Mouse (Mus musculus): ENCODE data around the gene Il1r1.

Gene Il1r1

DNA sequence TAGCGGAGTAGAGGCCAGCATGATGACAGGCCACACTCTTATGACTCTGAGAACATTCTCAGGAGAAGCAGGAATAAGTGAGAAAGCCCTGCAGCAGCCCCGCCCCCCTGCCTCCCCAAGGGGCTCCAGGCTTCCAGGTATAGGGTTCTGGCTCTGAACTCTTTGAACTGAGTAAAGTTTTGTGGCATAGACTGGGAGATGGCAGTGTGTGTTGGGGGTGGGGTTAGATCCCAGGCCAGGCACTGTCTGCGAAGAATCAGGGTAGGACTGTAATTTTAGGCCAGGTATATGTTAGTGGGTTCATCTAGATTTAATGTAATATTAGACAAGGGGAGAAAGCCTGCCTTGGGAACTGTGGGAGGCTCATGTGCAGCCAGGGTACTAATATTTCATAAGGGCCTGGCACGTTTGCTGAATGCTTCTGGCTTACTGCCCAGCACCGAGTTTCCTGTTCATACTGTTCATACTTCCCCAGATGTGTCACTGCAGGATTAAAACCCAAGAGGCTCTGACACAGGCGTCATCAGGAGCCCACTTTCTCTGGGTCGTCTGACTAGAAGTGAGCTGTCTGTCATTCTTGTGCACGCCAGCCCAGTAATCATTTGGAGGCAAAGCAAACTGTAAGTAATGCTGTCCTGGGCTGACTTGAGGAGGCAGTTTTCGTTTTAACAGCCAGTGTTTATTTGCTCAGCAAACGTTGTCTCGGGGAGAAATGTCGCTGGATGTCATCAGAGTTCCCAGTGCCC, at the start of gene Il1r1:
TSS of gene Il1r1 (plus strand) at position 542 of the 746 bp plus-strand sequence.
- peak; percentile 48 for DNase-seq (ENCODE audit: low spot score)

DNA sequence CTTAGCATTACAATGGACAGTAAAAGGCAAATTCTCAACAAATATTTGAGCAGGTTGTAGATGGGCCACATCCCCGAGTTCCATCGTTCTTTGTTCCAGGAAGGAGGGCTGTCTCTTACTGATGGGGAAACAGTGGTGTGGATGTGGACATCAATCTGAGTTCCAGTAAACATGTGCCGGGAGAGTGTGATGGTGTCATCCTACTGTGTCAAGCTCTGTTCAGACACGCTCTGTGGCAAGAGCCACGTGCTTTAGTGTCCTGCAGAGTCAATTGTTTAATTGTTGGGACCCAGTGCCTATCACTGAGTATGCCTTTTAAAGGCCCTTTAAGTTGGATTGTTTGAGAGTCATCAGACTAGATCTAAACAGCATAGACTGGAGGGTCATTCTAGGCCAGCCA, 49.8 kb upstream of the Il1r1 start:
- no peak for DNase-seq (ENCODE audit: low spot score)

DNA sequence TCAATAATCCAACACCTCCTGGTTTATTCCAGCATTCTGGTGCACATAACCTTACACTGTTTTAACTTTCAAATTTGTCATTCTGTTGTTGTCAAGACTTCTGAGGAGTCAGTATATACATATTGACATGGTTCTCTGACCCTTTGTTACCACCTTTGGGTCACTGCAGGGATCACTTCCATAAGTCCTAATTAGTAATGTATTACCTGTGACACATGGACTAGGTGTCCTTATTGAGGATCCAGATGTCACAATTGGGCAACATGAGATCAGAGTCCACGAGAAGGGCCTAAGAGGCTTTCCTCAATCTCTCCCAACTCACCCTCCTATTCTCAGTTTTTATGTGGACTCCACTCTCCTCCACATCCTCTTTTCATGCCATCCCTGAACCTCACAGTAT, 49.1 kb upstream of the Il1r1 start:
- DNase-seq (ENCODE audit: low spot score), result no peak

DNA sequence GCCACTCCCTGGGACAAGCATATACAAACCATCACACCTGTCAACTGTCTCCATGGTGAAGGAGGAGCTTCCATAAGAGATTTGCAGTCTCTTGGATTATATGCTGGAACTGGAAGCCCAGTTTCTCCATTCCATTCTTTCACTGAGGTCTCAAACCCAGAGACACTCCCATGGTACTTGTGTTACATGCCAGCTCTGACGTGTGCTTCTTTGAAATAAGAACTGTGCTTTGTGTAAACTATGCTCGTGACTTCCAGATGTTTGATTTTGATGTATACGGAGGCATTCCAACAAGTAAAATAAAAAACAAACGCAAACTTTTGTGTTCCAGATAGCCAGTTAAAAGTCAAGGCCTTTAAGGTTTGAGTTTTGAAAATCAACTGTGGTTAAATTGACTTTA, 45.8 kb upstream of the Il1r1 start:
- DNase-seq (ENCODE audit: low spot score), result no peak

DNA sequence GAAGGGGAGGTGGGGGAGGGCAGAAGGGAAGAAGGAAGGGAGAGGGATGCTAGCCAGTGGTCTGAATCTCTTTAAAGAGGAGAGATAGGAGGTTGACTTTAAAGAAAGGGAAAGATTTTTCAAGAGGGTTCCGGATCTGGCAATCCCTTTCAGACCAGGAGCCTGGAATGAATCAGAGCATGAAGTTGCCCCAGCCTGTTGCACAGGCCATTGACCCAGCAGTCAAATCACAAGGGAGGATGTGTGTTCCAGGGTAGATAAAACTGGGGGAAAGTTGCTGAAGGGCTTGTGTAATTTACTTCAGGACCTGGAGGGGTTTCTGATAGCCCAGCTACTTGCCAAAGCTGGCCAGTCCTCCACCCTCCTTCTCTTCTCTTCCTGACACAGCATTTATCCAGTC, 45.4 kb upstream of the Il1r1 start:
- DNase-seq (ENCODE audit: low spot score), result peak; percentile 25

DNA sequence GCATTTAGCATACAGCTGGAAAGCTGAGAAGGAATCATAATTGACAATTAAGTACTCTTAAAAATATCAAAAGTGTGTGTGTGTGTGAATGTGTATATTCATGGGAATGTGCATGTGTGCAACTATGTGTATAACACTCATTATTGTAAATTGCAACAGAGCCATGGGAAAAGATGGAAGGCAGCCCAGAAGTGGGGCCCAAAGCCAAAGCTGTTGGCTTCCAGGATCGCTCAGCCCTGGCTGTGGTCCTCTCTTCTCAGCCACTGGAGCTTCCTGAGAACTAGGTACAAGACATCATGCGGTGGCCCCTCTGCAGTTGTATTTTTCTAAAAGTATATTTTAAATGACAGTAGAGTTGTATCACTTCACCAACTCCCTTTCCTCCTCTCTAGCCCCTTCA, 44.0 kb upstream of the Il1r1 start:
- DNase-seq (ENCODE audit: low spot score), result no peak

DNA sequence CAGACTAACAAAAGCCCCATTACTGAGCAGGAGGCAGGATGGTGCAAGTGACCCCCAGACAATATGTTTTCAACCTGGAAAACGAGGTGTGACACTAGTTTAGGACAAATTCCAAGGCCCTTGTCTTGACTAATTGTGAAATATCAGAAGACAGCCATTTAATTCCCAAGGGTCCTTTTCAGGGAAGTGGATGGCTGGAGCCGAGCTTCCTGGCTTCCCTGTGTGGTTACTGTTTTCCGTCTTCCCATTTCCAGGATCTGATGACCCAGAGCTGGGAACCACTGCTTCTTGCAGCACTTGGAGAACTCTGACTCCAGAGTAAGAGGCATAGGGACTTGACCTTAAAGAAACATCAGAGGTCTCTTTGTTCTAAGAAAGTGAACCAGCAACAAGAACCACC, 43.2 kb upstream of the Il1r1 start:
- DNase-seq (ENCODE audit: low spot score), result no peak

DNA sequence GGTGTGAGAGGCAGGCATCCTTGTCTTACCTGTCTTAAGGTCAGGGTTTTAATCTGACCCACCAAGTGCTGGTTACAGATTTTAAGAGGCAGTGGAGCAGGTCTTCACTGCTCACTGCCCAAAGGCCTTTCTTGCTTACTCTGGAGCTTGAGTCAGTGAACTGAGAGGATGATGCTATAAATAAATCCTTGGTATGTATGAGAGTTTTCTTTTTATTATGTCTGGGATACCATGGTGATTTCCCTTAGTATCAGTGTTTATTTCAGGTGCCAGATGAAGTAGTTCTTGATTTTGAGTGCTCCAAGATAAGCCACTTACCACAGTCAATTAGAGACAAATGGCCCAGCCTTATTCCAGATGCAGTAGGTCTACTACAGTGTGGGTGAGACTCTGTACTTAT, 41.5 kb upstream of the Il1r1 start:
- no peak for DNase-seq (ENCODE audit: low spot score)

DNA sequence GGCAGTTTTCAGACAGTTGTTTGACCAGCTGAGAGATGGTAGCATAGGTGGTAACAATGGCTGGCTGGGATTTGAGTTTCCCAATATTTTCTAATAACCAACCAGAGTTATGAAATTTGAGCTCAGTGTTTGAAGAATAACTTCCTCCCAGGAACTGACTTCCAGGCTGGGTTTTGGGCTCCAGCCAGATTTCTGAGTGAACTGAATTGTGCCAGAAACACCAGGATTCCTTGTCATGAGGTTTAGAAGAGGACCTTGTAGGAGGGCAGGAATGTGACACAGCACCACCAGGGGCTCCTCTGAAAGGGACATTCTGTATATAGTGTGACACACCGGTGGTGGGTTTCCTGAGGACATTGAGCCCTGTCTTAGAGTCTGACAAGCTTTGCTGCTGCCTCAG, 36.9 kb upstream of the Il1r1 start:
- DNase-seq (ENCODE audit: low spot score), result no peak

DNA sequence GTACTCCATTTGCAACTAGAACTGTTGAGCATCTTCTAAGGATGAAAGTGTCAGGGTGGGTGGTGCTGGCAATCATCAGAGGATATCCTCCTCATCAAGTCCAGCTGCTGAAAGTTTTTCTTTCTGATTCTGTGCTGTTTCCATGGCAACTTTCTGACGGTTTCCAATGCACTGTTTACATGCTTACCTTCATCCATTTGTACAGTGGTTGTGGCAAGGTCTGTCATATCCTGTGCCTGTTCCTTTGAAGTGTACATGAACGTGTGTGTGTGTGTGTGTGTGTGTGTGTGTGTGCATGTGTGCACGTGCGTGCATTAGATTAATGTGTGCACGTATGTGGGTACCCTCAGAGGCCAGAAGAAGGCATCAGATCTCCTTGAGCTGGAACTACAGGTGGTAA, 34.9 kb upstream of the Il1r1 start:
- no peak for DNase-seq (ENCODE audit: low spot score)

DNA sequence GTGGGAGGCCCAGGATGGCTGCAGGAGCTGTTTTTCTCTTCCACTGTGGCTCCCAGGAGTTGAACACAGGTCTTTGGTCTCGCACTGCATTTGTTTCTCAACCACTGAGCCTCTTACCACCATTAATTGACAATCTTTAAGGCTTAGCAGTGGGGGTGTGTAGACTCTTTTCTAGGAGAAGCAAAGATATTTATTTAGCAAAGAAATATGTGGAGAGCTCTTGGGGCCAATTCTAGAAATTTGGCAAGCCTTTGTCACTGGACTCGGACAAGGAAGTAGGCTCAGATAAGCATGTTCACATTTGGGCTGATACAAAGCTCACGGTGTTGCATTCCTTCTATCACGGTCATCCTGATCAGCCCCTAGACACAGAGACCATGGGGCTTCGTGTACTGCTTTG, 34.0 kb upstream of the Il1r1 start:
- no peak for DNase-seq (ENCODE audit: low spot score)

DNA sequence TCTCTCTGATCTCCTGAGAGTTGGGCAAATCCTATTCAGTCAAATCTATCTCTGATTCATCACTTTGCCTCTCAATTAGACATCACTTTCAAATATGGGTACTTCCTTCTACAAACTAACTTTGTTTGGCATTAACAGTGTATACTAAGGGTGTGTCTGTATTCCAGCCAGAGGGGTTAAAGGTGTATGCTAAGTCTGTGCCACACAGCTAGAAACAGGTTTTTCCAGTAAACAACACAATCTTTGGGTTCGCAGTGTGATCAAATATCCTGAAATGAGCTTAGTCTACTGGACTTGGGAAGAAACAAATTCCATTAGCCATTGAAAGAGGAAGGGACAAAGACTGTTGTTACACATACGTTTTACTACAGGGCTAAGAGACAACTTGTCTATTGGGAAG, 30.6 kb upstream of the Il1r1 start:
- DNase-seq (ENCODE audit: low spot score), result no peak

DNA sequence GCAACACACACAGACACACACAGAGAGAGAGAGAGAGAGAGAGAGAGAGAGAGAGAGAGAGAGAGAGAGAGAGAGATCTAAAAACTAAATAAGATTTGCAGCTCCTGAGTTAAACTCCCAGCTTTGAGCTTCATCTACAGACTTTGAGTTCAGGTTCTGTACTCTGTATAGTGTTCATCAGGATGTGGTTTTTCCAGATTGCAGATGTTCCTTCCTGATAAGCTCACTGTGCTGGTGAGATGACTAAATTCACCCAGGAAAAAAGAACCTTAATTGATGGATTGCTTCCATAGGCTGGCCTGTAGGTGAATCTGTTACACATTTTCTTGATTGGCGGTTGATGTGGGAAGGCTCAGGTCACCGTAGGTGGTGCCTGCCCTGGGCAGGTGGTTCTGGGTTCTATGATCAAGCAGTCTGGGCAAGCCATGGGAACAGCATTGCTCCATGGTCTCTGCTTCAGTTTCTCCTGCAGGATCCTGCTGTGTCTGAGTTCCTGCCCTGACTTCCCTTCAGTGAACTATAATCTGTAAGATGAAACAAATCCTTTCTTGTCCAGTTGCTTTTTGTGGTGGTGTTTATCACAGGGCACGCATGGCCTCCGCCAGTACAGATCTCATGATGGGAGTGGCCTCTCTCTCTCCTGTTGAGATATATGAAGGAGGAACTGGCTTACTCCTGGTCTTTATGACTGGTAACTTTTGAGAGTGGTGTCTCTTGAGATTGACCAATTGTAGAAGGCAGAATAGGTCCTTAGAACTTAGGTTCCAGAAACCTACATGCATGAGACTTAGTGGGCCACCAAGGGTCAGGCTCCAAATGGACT, 11.3 kb upstream of the Il1r1 start:
- no peak for DNase-seq (ENCODE audit: low spot score)

DNA sequence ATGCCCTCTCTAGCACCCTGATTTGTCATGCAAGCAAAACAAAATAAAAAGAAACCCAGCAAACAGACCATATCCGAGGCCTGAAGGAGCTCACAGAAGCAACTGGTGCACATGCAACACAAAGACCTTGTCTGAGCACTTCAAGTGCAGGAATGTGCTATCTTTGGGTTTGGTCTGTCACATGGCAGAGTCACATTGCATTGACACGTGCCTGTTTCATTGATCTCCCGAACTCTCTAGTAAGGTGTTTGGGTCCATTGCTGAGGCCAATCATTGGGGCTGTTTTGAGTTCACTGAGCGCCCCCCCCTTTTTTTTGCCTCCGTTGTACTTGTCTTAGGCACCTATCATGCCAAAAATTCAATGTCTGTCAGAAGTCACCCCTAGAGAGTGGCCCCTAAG, 7.4 kb upstream of the Il1r1 start:
- no peak for DNase-seq (ENCODE audit: low spot score)

DNA sequence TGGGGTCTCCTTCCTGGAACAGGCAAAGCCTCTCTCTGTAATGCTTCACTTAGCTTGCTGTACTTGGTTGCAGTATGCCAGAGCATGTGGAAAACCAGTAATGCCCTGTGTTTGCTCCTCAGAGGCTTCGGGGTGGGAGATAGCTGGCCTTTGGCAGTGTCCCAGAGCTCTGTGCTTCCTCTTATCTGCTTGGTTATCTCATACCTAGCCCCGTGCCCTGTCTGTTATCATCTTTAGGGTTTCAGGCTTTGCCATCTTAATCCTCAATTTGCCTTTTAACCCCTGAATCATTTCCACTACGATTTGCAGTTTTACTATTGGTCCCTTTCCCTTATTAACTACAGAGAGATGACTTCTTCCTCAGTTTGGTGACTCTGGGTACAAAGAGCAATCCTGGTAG, 6.3 kb upstream of the Il1r1 start:
- no peak for DNase-seq (ENCODE audit: low spot score)

DNA sequence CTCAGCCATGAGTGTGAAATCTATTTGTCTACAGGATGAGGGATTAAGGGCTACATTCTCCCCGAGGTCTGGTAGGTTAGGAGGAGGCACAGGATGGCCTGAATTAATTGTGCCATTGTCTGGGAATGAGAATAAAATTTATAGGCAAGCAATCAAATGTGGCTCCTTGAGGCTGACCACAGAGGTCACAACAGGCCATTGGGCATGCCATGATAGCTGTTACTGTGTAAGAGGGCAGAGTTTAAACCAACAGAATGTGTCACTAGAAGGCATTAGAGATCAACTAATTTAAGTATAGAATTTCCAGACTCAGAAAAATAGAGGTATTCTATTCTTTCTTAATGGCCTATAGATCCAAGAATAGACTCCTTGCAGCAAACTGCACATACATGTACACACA, 4.3 kb upstream of the Il1r1 start:
- no peak for DNase-seq (ENCODE audit: low spot score)

DNA sequence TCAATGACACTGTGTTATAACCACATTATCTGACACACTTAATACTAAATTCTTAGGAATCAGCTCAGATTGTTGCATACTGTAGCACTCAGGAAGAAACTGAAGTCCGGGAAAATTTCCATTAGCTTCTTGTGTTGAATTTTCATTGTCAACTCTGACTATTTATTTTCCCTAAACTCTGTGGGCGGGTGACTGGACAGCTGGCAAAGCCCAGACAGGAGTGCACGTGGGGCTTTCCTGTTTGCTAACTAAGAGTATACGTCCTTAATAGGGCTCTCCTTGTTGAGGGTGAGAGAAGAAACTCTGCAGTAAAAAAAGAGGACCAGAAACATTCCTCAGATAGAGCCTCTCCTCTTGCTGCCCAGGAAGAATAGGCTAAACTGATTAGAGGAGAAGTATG, 3.0 kb upstream of the Il1r1 start:
- no peak for DNase-seq (ENCODE audit: low spot score)

DNA sequence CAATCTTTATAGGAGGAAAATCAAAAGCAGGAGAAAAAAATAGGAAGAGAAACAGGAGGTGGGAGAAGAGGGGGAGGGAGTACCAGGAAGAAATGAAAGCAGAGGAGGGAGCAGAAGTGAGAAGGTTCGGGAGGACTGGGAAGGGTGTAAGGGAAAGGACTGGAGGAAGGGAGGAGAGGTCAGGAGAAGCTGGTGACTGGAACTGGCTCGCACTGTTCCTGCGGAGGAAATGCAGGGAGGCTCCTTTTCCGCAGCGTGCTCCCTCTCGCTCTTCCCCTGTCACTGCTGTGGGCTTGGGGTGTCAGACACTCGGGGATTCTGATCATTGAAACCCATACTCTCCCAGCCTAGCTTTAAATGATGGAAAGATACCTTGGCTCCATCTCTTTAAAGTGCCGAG, 2.2 kb upstream of the Il1r1 start:
- DNase-seq (ENCODE audit: low spot score), result no peak

DNA sequence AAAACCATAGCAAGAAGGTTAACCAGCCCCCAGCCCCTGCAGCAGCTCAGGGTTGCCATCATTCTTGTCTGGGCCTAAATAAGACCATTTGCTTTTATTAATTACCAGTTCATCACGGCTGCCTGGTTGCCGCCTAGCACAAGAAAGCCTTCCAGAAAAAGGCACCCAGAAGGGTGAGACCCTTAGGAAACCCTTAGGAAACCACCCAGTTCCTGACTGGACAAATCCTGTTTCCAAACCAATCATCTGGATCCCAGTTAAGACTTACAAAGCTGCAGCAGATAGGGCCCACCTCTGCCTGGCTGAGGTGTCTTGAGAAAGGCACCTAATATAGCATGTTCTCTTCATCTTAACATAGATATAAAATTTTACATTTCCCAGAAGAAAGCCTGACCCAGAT, 1.3 kb upstream of the Il1r1 start:
- DNase-seq (ENCODE audit: low spot score), result no peak

DNA sequence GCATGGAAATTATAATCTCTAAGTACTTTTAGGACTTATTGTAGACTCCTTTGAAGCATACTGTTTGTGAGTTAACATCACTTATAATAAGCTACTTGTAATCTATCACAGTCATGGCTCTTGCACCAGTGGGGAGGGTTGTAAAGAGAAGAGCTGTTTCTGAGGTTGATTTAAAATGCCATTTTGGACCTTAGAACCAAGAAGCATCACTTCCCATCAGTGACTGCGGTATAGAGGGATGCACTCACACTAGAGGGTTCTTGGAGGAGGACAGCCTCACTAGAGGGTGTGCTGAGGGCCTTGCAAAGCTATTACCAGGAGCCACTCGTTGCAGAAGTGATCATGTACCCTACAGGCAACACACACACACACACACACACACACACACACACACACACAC, 700 bp downstream of the Il1r1 start:
- DNase-seq (ENCODE audit: low spot score), result no peak

DNA sequence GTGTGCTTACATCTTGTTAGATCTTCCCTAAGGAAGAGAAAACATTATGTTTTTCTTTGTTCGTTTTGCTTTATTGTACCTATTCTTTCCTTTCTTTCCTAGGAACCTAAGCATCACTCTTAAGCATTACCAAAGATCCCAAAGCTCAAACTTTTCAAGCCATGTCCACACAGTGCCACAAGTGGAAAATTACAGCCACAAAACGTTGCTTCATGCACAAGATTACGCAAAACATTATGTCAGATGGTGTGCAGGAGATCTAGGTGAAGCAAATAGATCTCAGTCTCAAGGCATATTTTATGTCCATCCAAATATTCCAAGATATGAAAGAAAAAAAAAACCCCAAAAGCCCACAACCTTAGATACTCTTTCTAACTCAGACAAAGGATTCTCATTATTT, 4.2 kb downstream of the Il1r1 start:
- DNase-seq (ENCODE audit: low spot score), result no peak

DNA sequence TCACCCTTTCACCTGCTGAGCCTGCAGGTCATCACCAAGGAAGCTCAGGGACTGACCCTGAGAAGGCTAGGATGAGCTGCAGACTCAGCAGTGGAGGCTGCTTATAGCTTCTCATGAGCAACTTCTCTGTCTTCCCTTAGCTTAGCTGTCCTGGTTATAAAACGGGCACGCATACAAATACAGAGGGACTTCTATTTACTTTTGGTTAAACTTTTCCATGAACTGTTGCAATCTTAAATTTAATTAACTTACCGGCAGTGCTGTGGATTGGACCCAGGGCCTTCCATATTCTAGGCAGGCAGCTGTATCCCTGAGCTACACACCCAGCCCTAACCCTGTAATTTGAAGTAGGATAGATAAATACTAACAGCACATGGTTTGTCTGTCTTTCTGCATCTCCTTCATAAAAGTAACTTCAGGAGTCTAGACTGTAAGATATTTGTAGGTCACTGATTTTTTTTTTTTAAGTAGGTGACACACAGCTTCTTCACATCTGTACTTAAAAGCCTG, 4.9 kb downstream of the Il1r1 start:
- DNase-seq (ENCODE audit: low spot score), result no peak

DNA sequence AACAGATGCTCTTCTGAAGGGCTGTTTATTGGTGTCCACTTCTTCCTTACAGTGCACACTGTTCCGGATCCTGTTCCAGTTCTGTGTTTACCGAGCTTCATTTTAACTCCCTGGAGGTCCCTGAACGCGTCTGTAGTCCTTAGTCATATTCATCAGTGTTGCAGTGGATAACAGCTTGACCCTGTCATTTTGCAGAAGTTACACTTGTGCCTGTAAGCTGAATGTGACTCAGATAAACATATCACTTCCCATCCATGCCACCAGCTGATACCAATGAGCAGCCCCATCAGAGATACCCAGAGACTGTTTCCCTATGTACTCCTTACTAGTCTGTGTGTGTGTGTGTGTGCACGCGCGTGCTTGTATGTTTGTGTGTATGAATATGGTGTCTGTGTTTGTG, 5.5 kb downstream of the Il1r1 start:
- no peak for DNase-seq (ENCODE audit: low spot score)

DNA sequence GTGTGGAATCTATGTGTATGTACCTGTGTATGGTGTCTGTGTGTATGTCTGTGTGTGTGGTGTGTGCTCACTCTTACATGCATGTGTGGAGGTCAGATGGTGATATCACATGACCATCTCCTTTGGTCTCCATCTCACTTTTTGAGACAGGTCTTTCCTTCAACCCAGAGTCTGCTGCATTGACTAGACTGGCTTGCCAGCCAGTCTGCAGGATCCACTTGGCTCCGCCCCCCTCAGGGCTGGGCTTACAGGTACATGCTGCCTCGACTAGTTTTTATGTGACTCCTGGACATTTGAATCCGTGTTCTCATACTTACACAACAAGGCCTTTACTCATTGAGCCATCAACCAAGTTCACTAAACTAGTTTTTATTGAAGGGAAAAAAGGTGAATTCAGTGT, 6.2 kb downstream of the Il1r1 start:
- no peak for DNase-seq (ENCODE audit: low spot score)

Data from ovary, adult 18-20 months (tissue).